Mouse (Mus musculus) urinary bladder, postnatal 0 days (tissue): ENCODE results near the gene Ahsa2. TPM values are rescaled to one million over a fixed set of nuclear protein-coding genes. Genes with fewer than 3 reads are reported as not detected.

ENCODE experiments used
- microRNA-seq: library from miRNA; unstranded; fragments of <30 nt; microRNA quantifications from one replicate; pipeline ENCODE4, GENCODE M21; 2016
- polyA plus RNA-seq: library from polyadenylated mRNA; unstranded; fragments of >200 nt; fragmentation: Nextera tagmentation; extraction: Ambion mirVana; gene quantifications from 2 replicates; pipeline ENCODE4 v1.2.1, GENCODE M21; 2015

The Ahsa2 gene
- 22.5 and 23.2 TPM in 2 replicates for polyA plus RNA-seq

DNA sequence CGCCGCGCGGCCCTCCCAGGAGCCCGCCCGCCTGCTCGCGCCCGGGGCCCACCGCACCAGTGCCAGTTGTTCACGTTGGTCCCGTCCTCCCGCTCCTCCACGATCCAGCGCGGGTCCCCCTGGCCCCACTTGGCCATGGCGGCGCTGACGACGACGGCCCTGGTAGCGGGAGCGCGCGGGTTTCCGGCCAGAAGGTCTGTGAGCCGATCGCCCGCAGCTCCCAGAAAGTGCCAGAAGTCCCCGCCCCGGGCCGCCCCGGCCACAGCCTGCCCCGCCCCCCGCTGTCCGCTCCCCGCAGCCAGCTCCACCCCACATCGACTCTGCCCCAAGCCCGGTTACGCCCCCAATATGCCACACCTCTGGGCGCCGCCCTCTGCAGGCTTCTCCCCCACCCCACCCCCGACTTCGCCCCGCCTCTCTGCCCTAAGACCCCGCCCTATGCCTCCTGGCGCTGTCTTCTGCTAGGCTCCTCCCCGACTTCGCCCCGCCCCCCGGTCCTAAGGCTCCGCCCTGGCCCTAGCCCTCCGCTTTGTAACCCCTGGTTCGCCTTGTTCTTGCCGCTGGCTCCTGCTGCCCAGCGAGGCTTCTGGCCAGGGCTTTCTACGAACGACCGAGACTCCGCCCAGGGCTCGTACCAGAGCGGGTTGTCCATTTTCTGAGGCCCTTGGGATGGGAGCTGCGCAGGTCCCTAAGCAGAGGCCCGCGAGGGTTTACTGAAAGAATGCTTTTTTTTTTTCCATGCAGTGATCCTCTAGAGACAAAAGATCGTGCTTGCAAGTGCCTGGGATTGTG lies at the start of gene Ahsa2:
TSS of gene Ahsa2 (minus strand) at position 313 of the 792 bp plus-strand sequence.

DNA sequence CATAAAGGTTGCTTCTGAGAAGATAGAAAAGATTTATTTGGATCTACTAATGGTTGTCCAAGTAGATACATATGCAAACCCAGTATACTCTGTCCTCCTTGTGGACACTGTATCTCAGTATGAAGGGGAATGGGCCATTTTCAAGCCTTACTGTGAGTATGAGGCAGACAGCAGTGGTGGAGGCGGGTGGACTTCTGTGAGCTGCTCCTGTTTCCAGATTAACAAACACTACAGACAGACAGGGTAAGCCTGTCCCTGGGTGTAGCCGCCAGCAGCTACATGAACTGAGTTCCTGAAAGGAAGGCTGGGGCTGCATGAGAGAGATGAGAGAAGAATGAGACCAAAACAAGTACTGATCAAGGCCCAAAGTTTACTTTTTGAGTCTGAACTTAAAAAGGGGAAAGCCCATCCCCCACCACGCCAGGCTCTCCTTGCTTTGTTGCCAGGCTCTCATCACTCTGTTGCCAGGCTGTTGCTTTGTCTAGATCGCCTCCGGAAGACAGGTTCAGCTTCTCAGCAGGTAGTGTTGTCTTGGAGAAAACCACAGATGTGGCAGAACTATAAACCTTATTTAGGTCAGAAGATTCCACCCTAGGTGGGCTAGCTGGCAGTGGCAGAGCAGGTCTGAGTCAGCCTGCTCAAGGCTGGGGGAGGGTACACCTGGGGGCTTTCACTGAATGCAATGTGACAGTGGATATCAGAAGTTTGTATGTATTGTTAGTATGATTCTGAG lies 22.8 kb upstream of the Ahsa2 start, which contains the start of gene 1700093K21Rik:
TSS of gene 1700093K21Rik (minus strand) at position 683 of the 733 bp plus-strand sequence.

Small RNAs within 50 kb of the gene (microRNA-seq; reads per million reads assigned to microRNA genes)
- gene Gm47279, result not detected

Other genes starting within 250 kb of the Ahsa2 start
- gene Xpo1, start 242.0 kb downstream of the Ahsa2 start, polyA plus RNA-seq, result 22.3 and 28.7 TPM in 2 replicates
- 13.8 and 15.3 TPM in 2 replicates for gene Usp34, start 191.1 kb downstream of the Ahsa2 start, polyA plus RNA-seq
- gene 1700093K21Rik, start 23.1 kb upstream of the Ahsa2 start, polyA plus RNA-seq, result not detected in 2 replicates
- 15.7 and 18.2 TPM in 2 replicates for gene 0610010F05Rik, start 135.6 kb upstream of the Ahsa2 start, polyA plus RNA-seq
- 8.2 and 10.2 TPM in 2 replicates for gene Pus10, start 167.6 kb upstream of the Ahsa2 start, polyA plus RNA-seq
- 19.8 and 27.1 TPM in 2 replicates for gene Pex13, start 167.9 kb upstream of the Ahsa2 start, polyA plus RNA-seq